Mouse (Mus musculus) cerebellum, adult 9-10 months (tissue): ENCODE data around the gene Taf1d.
"Not testable (repeated sequence)": the region's sequence is repeated elsewhere in the genome, so short reads cannot be mapped to it uniquely, and the experiment has no call there.

Source experiments
- DNase-seq: peaks from one replicate; pipeline ENCODE4 v3.0.0; 2022

The Taf1d gene

GRCm38 (mm10) chr9:15309425-15309824 lies 3.4 kb downstream of the Taf1d start:
- no peak for DNase-seq

GRCm38 (mm10) chr9:15310179-15310578 lies 4.2 kb downstream of the Taf1d start:
- DNase-seq, result no peak

- peak; percentile 28 for DNase-seq
Measured at GRCm38 (mm10) chr9:15312054-15312735, 6.2 kb downstream of the Taf1d start.

- DNase-seq, result no peak
Measured at GRCm38 (mm10) chr9:15313633-15314032, 7.6 kb downstream of the Taf1d start.

- no peak for DNase-seq
Measured at GRCm38 (mm10) chr9:15314619-15315018, 8.6 kb downstream of the Taf1d start.

GRCm38 (mm10) chr9:15316296-15316695 lies 10.3 kb downstream of the Taf1d start:
- not testable (repeated sequence) for DNase-seq

- no peak for DNase-seq
Measured at GRCm38 (mm10) chr9:15317223-15318169, 11.5 kb downstream of the Taf1d start.

- DNase-seq, result no peak
Measured at GRCm38 (mm10) chr9:15318170-15318742, 12.2 kb downstream of the Taf1d start.

GRCm38 (mm10) chr9:15337776-15338175 lies 31.8 kb downstream of the Taf1d start:
- DNase-seq, result no peak

GRCm38 (mm10) chr9:15349925-15350324 lies 43.9 kb downstream of the Taf1d start:
- no peak for DNase-seq

GRCm38 (mm10) chr9:15356916-15357483 lies 51.0 kb downstream of the Taf1d start:
- DNase-seq, result no peak

- peak; percentile 95 for DNase-seq
Measured at GRCm38 (mm10) chr9:15357484-15358275, 51.7 kb downstream of the Taf1d start, which contains the start of gene Cep295. Gene Cep295 (minus strand): TSS chr9:15357788.

GRCm38 (mm10) chr9:15364843-15365242 lies 58.8 kb downstream of the Taf1d start:
- no peak for DNase-seq

GRCm38 (mm10) chr9:15365856-15366255 lies 59.8 kb downstream of the Taf1d start:
- no peak for DNase-seq

- DNase-seq, result no peak
Measured at GRCm38 (mm10) chr9:15366260-15366659, 60.2 kb downstream of the Taf1d start.
